Mouse (Mus musculus) liver, adult 2 months (tissue): ENCODE results near the gene Ncapd2.

ENCODE experiments used
- CTCF ChIP-seq: fragments of 200-500 bp; IDR thresholded peaks from 2 replicates; pipeline ENCODE4 v1.5.1; 2011; ENCODE audit warnings: low read depth, low read length, control low read depth
- POLR2A ChIP-seq: fragments of 200-500 bp; IDR thresholded peaks from 2 replicates; pipeline ENCODE4 v1.6.1; 2011; ENCODE audit warnings: low read length, control low read depth; ENCODE audit not compliant: insufficient read depth; ENCODE audit errors: extremely low read depth

GRCm38 (mm10) chr6:125238396-125238795, 46.9 kb upstream of the Ncapd2 start:
- TF ChIP-seq CTCF (no peak), POLR2A (no peak)
